Mouse (Mus musculus) heart, embryonic 14.5 days (tissue): ENCODE results near the gene Map2k5. TPM values are rescaled to one million over a fixed set of nuclear protein-coding genes. Genes with fewer than 3 reads are reported as not detected.

Experiments used
- ATAC-seq: fragments of 200-750 bp; cut with Nextera tagmentation; 2 replicates; pipeline ENCODE4 v1.8.0; 2017; ENCODE audit warnings: low read depth, moderate TSS enrichment; ENCODE audit not compliant: insufficient number of reproducible peaks, insufficient read depth, low FRiP score
- H3K27ac ChIP-seq, 2 experiments: fragments of 200-500 bp in 1 of 2; fragments of 300-500 bp in 1 of 2; sonication (generic) in 1 of 2; replicated peaks in 1 of 2; 2 replicates each; pipeline ENCODE4 v1.5.1; 2012 to 2014; ENCODE audit warnings: low read depth in 2 of 2, low read length in 2 of 2, control low read depth in 1 of 2, mild to moderate bottlenecking in 1 of 2, mixed read lengths in 1 of 2; ENCODE audit not compliant: control insufficient read depth in 1 of 2, insufficient read depth in 1 of 2
- H3K27me3 ChIP-seq: fragments of 300-500 bp; sonication (generic); 2 replicates; pipeline ENCODE4 v1.6.1; 2014; ENCODE audit warnings: mild to moderate bottlenecking, low read length, control low read depth; ENCODE audit not compliant: control insufficient read depth, insufficient read depth
- H3K36me3 ChIP-seq: fragments of 300-500 bp; sonication (generic); 2 replicates; pipeline ENCODE4 v1.6.1; 2014; ENCODE audit warnings: mild to moderate bottlenecking, control low read depth, low read length, mixed read lengths; ENCODE audit not compliant: control insufficient read depth, insufficient read depth
- H3K4me1 ChIP-seq, 2 experiments: fragments of 200-500 bp in 1 of 2; fragments of 300-500 bp in 1 of 2; sonication (generic) in 1 of 2; 2 replicates each; pipeline ENCODE4 v1.6.1; 2012 to 2014; ENCODE audit warnings: low read length in 2 of 2, control low read depth in 1 of 2, mixed read lengths in 1 of 2; ENCODE audit not compliant: control insufficient read depth in 2 of 2, insufficient read depth in 2 of 2
- H3K4me2 ChIP-seq: fragments of 300-500 bp; sonication (generic); 2 replicates; pipeline ENCODE4 v1.6.1; 2014; ENCODE audit warnings: mild to moderate bottlenecking, low read length
- H3K4me3 ChIP-seq, 2 experiments: fragments of 200-500 bp in 1 of 2; fragments of 300-500 bp in 1 of 2; sonication (generic) in 1 of 2; 2 replicates each; pipeline ENCODE4 v1.5.1; 2012 to 2014; ENCODE audit warnings: low read length in 2 of 2, mild to moderate bottlenecking in 2 of 2, control low read depth in 1 of 2, low read depth in 1 of 2, moderate library complexity in 1 of 2; ENCODE audit not compliant: control insufficient read depth in 1 of 2, insufficient read depth in 1 of 2
- H3K9ac ChIP-seq: fragments of 300-500 bp; sonication (generic); 2 replicates; pipeline ENCODE4 v1.6.1; 2014; ENCODE audit warnings: mild to moderate bottlenecking, low read length
- H3K9me3 ChIP-seq: fragments of 300-500 bp; sonication (generic); 2 replicates; pipeline ENCODE4 v1.6.1; 2016; ENCODE audit warnings: low read length, control low read depth; ENCODE audit not compliant: control insufficient read depth
- WGBS: fragments of 180-500 bp; shearing (Covaris S2); extraction: QIAGEN DNeasy Blood & Tissue Kit; methylation state at CpG from one replicate; pipeline ENCODE4 v1.1.7; 2014; 5-methylcytosine and 5-hydroxymethylcytosine counted together
- polyA plus RNA-seq: library from polyadenylated mRNA; unstranded; fragments of >200 nt; fragmentation: Nextera tagmentation; extraction: Ambion mirVana; gene quantifications from 2 replicates; pipeline ENCODE4 v1.2.1, GENCODE M21; 2014

Map2k5 gene
- polyA plus RNA-seq, 1 experiment from 2014 or later, result 32.5 TPM

DNA sequence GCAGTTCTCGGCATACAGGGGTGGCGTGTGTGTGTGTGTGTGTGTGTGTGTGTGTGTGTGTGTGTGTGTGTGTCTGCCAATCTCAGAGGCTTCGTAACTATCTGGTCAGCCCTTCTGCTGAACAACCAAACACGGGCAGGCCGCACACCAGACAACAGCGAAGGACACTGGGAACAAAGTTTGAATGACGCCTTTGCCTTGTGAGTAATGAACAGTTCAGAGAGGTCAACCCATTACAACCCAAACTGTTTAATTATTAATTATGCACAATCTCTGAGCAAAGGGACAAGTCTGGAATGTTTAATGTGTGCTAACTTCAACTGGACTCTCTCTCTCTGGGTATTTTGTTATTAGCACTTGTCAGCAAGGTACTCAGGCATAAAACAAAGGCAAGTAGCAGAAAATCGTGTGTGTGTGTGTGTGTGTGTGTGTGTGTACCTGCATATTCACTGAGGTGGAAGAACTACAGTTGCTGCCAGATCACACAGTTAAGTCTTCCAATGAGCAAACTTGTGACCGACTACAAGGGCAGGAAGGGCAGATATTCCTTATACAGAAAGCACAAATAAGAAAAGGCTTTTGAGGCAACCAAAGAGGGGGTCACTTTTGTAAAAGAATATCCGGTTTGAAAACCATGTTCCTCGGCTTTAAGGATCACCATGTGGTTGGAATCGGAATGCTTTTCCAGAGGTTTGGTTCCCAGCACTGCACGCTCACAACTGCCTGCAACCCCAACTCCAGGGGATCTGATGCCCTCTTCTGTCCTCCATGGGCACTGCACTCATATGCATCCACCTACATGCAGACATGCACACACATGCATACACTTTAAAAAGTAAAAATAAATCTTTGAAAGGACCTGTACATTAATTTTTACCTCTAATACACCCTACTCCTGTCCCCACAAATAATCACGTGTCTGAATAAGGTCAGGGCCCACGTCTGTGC lies 176.1 kb downstream of the Map2k5 start:
- ATAC-seq, result no peak
- no peak overlapping the region for H3K4me3 ChIP-seq
- peaks cover 5% of the 10 kb centered on the region; the same call in 1 of the 2 replicates for H3K36me3 ChIP-seq
- WGBS, result 95% methylated on average over 15 of the region's 15 CpGs
- H3K27me3 ChIP-seq, result no peaks in the 10 kb centered on the region
- peaks cover 4% of the 10 kb centered on the region; the same call in 1 of the 2 replicates for H3K9me3 ChIP-seq
- H3K4me1 ChIP-seq, result peaks cover 8 to 21% of the 10 kb centered on the region in 2 experiments
- no peak overlapping the region for H3K4me2 ChIP-seq
- H3K9ac ChIP-seq, result no peak overlapping the region
- H3K27ac ChIP-seq, result no peak overlapping the region

DNA sequence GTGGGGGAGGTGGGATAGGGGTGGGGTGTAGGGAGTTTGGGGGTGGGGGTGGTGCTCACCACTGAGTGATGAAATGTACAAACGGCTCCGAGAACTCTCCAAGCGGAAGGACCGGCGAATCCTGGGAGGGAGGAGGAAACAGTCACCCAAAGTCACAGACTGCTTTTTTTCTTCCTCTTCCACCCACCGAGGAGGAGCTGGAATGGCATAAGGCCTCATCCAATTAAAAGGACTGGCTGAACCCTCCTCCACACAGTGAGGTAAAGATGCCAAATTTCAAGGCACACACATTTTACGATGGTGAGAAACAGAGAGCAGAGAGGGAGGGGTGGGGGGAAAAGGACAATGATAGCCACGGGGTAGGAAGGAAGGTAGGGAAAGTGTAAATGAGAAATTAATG lies 180.4 kb downstream of the Map2k5 start:
- Histone ChIP-seq H3K4me3 (no peak overlapping the region), H3K4me1 (peaks cover 24 to 50% of the 10 kb centered on the region in 2 experiments)
- ATAC-seq, result no peak

GRCm38 (mm10) chr9:63196114-63196682 lies 181.5 kb downstream of the Map2k5 start:
- Histone ChIP-seq H3K9me3 (no peaks in the 10 kb centered on the region), H3K4me2 (no peak overlapping the region), H3K4me3 (no peak overlapping the region), H3K36me3 (peaks cover 3% of the 10 kb centered on the region; the same call in 1 of the 2 replicates), H3K9ac (no peak overlapping the region), H3K27ac (0 out of 4 replicates have a peak overlapping the region, but pooled peaks have one; percentile 3 to 33), H3K4me1 (peaks cover 24 to 50% of the 10 kb centered on the region in 2 experiments), H3K27me3 (no peaks in the 10 kb centered on the region)
- WGBS, result 72% methylated on average over 8 of the region's 8 CpGs
- ATAC-seq, result no peak

More for the DNA sequence above, 180.4 kb downstream of the Map2k5 start:
- Histone ChIP-seq H3K27me3 (no peaks in the 10 kb centered on the region), H3K9me3 (peaks cover 4% of the 10 kb centered on the region; the same call in 1 of the 2 replicates), H3K9ac (no peak overlapping the region), H3K27ac (no peak overlapping the region), H3K36me3 (peaks cover 8% of the 10 kb centered on the region; the same call in 1 of the 2 replicates), H3K4me2 (peak overlapping the region; percentile 47)
- 18% methylated on average over 8 of the region's 8 CpGs for WGBS

GRCm38 (mm10) chr9:63195523-63195922 lies 182.2 kb downstream of the Map2k5 start:
- peaks cover 24 to 50% of the 10 kb centered on the region in 2 experiments for H3K4me1 ChIP-seq

GRCm38 (mm10) chr9:63194791-63195190 lies 182.9 kb downstream of the Map2k5 start:
- 0 out of 2 replicates have a peak, but pooled peaks have one; percentile 24 for ATAC-seq
- peaks cover 24 to 50% of the 10 kb centered on the region in 2 experiments for H3K4me1 ChIP-seq

More at GRCm38 (mm10) chr9:63195523-63195922, 182.2 kb downstream of the Map2k5 start:
- H3K9me3 ChIP-seq, result no peaks in the 10 kb centered on the region
- H3K27ac ChIP-seq, result peak overlapping the region; percentile 55 to 80
- no peaks in the 10 kb centered on the region for H3K27me3 ChIP-seq
- 58% methylated on average over 4 of the region's 4 CpGs for WGBS
- H3K9ac ChIP-seq, result no peak overlapping the region
- H3K4me3 ChIP-seq, result no peak overlapping the region
- peak overlapping the region; percentile 27; the same call in 1 of the 2 replicates for H3K4me2 ChIP-seq
- H3K36me3 ChIP-seq, result peaks cover 3% of the 10 kb centered on the region; the same call in 1 of the 2 replicates
- no peak for ATAC-seq

DNA sequence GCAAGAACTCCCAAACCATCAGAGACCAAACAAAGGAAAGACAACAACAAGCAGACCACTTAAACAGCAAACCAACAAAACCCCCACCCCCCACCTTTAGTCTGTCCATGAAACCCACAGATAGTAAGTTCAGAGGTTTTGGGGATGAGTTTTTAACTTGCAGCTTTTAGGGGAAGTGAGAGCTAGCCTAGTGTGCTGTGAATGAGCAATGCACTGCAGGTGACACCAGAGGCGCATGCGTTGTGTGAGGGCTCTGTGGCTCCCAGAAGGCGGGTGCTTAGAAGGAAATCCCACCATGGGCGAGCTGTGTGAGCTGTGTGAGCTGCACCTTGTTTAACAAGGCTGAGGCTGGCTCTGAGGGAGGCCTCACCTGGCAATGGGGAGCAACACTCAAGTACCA lies 184.9 kb downstream of the Map2k5 start:
- H3K9ac ChIP-seq, result no peak overlapping the region
- no peaks in the 10 kb centered on the region for H3K27me3 ChIP-seq
- ATAC-seq, result no peak
- no peaks in the 10 kb centered on the region for H3K9me3 ChIP-seq
- H3K4me2 ChIP-seq, result no peak overlapping the region
- no peak overlapping the region for H3K4me3 ChIP-seq
- H3K4me1 ChIP-seq, result peaks cover 23 to 40% of the 10 kb centered on the region in 2 experiments
- peaks cover 3% of the 10 kb centered on the region for H3K36me3 ChIP-seq
- H3K27ac ChIP-seq, result no peak overlapping the region
- whole genome bisulfite sequencing, result 72% methylated on average over 4 of the region's 4 CpGs

More at GRCm38 (mm10) chr9:63194791-63195190, 182.9 kb downstream of the Map2k5 start:
- WGBS, result 25% methylated on average over 9 of the region's 9 CpGs
- Histone ChIP-seq H3K9ac (no peak overlapping the region), H3K9me3 (no peaks in the 10 kb centered on the region), H3K4me3 (no peak overlapping the region), H3K27me3 (no peaks in the 10 kb centered on the region), H3K36me3 (peaks cover 3% of the 10 kb centered on the region; the same call in 1 of the 2 replicates), H3K27ac (peak overlapping the region; percentile 80 to 85), H3K4me2 (peak overlapping the region; percentile 27)

DNA sequence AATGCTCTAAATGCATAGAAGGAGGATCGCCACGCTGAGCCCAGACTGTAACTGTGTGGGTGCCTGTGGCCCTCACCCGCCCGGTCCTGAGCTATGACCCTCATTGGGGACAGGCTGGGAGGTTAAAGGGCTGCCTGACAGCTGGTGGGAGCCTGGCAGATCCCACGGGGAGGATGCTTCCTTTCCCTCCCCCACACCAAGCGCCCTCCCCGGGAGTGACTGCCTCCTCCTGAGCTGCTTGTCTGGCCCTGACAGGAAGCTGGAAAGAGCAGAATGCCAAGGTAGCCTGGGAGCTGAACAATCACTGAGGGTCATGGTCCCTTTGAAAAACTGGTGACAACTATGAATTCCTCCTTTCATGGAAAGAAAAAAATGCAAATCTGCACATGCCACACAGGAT lies 190.4 kb downstream of the Map2k5 start:
- Histone ChIP-seq H3K4me2 (no peak overlapping the region), H3K27ac (no peak overlapping the region), H3K4me3 (no peak overlapping the region), H3K9ac (no peak overlapping the region), H3K4me1 (peaks cover 7 to 12% of the 10 kb centered on the region in 2 experiments; a peak in 3 of 4 replicates), H3K27me3 (peaks cover 18% of the 10 kb centered on the region), H3K36me3 (peaks cover 7% of the 10 kb centered on the region), H3K9me3 (no peaks in the 10 kb centered on the region)
- no peak for ATAC-seq
- 32% methylated on average over 7 of the region's 7 CpGs for WGBS
